Mouse (Mus musculus): Measurements from ENCODE around the gene Stx6. TPM values are rescaled to one million over a fixed set of nuclear protein-coding genes. Genes with fewer than 3 reads are reported as not detected.

Gene Stx6
- polyA plus RNA-seq, 1 experiment: 48.0 TPM

GRCm38 (mm10) chr1:155126716-155127115 is 31.8 kb upstream of the Stx6 start:
- Histone ChIP-seq H3K4me3 (ENCODE audit: insufficient read depth, low read length) (no peak overlapping the region), H3K4me1 (ENCODE audit: control insufficient read depth, insufficient read depth, low read length) (no peaks in the 10 kb centered on the region), H3K27ac (ENCODE audit: insufficient read depth, low read depth, low read length) (no peak overlapping the region)
- no peak for TF ChIP-seq POLR2A (IDR thresholded peaks at IDR 0.05; ENCODE audit: borderline replicate concordance, low read depth, low read length)
- TF ChIP-seq CTCF (IDR thresholded peaks at IDR 0.05; ENCODE audit: low read depth, low read length): no peak

- Histone ChIP-seq H3K27ac (ENCODE audit: insufficient read depth, low read depth, low read length) (no peak overlapping the region), H3K4me3 (ENCODE audit: insufficient read depth, low read length) (no peak overlapping the region)
- TF ChIP-seq CTCF (IDR thresholded peaks at IDR 0.05; ENCODE audit: low read depth, low read length): no peak
- TF ChIP-seq POLR2A (IDR thresholded peaks at IDR 0.05; ENCODE audit: borderline replicate concordance, low read depth, low read length): no peak
Measured at GRCm38 (mm10) chr1:155127429-155127934, 31.0 kb upstream of the Stx6 start.

GRCm38 (mm10) chr1:155134866-155135265 is 23.6 kb upstream of the Stx6 start:
- Histone ChIP-seq H3K4me1 (ENCODE audit: control insufficient read depth, insufficient read depth, low read length) (peaks cover 19% of the 10 kb centered on the region), H3K4me3 (ENCODE audit: insufficient read depth, low read length) (no peak overlapping the region), H3K27ac (ENCODE audit: insufficient read depth, low read depth, low read length) (no peak overlapping the region)
- TF ChIP-seq CTCF (IDR thresholded peaks at IDR 0.05; ENCODE audit: low read depth, low read length): no peak
- TF ChIP-seq POLR2A (IDR thresholded peaks at IDR 0.05; ENCODE audit: borderline replicate concordance, low read depth, low read length): no peak

More at GRCm38 (mm10) chr1:155127429-155127934, 31.0 kb upstream of the Stx6 start:
- no peaks in the 10 kb centered on the region for H3K4me1 ChIP-seq (ENCODE audit: control insufficient read depth, insufficient read depth, low read length)

- no peak overlapping the region for H3K4me3 ChIP-seq (ENCODE audit: insufficient read depth, low read length)
- no peak for TF ChIP-seq CTCF (IDR thresholded peaks at IDR 0.05; ENCODE audit: low read depth, low read length)
- H3K27ac ChIP-seq (ENCODE audit: insufficient read depth, low read depth, low read length): no peak overlapping the region
- peaks cover 16% of the 10 kb centered on the region for H3K4me1 ChIP-seq (ENCODE audit: control insufficient read depth, insufficient read depth, low read length)
Measured at GRCm38 (mm10) chr1:155138795-155139194, 19.7 kb upstream of the Stx6 start.

- TF ChIP-seq CTCF (IDR thresholded peaks at IDR 0.05; ENCODE audit: low read depth, low read length): no peak
- TF ChIP-seq POLR2A (IDR thresholded peaks at IDR 0.05; ENCODE audit: borderline replicate concordance, low read depth, low read length): no peak
- Histone ChIP-seq H3K27ac (ENCODE audit: insufficient read depth, low read depth, low read length) (no peak overlapping the region), H3K4me3 (ENCODE audit: insufficient read depth, low read length) (no peak overlapping the region), H3K4me1 (ENCODE audit: control insufficient read depth, insufficient read depth, low read length) (peaks cover 23% of the 10 kb centered on the region)
Measured at GRCm38 (mm10) chr1:155140076-155140475, 18.4 kb upstream of the Stx6 start.

GRCm38 (mm10) chr1:155145620-155146019 is 12.9 kb upstream of the Stx6 start:
- peak overlapping the region; percentile 78 for H3K27ac ChIP-seq (ENCODE audit: insufficient read depth, low read depth, low read length)
- H3K4me1 ChIP-seq (ENCODE audit: control insufficient read depth, insufficient read depth, low read length): peaks cover 17% of the 10 kb centered on the region
- peak overlapping the region; percentile 73 for H3K4me3 ChIP-seq (ENCODE audit: insufficient read depth, low read length)
- no peak for TF ChIP-seq POLR2A (IDR thresholded peaks at IDR 0.05; ENCODE audit: borderline replicate concordance, low read depth, low read length)
- TF ChIP-seq CTCF (IDR thresholded peaks at IDR 0.05; ENCODE audit: low read depth, low read length): no peak

GRCm38 (mm10) chr1:155146572-155146980 is 11.9 kb upstream of the Stx6 start, which contains the start of gene Mr1:
Gene Mr1, minus strand, starts transcription at chr1:155146814.
- peaks cover 17% of the 10 kb centered on the region for H3K4me1 ChIP-seq (ENCODE audit: control insufficient read depth, insufficient read depth, low read length)
- H3K4me3 ChIP-seq (ENCODE audit: insufficient read depth, low read length): peak within 1 kb of the TSS; percentile 73
- peak within 1 kb of the TSS; percentile 78 for H3K27ac ChIP-seq (ENCODE audit: insufficient read depth, low read depth, low read length)
- TF ChIP-seq CTCF (IDR thresholded peaks at IDR 0.05; ENCODE audit: low read depth, low read length) (no peak), POLR2A (IDR thresholded peaks at IDR 0.05; ENCODE audit: borderline replicate concordance, low read depth, low read length) (no peak)

- Histone ChIP-seq H3K4me3 (ENCODE audit: insufficient read depth, low read length) (no peak overlapping the region), H3K27ac (ENCODE audit: insufficient read depth, low read depth, low read length) (peak overlapping the region; percentile 48), H3K4me1 (ENCODE audit: control insufficient read depth, insufficient read depth, low read length) (peaks cover 17% of the 10 kb centered on the region)
- TF ChIP-seq POLR2A (IDR thresholded peaks at IDR 0.05; ENCODE audit: borderline replicate concordance, low read depth, low read length) (no peak), CTCF (IDR thresholded peaks at IDR 0.05; ENCODE audit: low read depth, low read length) (no peak)
Measured at GRCm38 (mm10) chr1:155147228-155147627, 11.3 kb upstream of the Stx6 start.

- Histone ChIP-seq H3K4me1 (ENCODE audit: control insufficient read depth, insufficient read depth, low read length) (peaks cover 20% of the 10 kb centered on the region), H3K4me3 (ENCODE audit: insufficient read depth, low read length) (no peak overlapping the region), H3K27ac (ENCODE audit: insufficient read depth, low read depth, low read length) (no peak overlapping the region)
- no peak for TF ChIP-seq POLR2A (IDR thresholded peaks at IDR 0.05; ENCODE audit: borderline replicate concordance, low read depth, low read length)
- no peak for TF ChIP-seq CTCF (IDR thresholded peaks at IDR 0.05; ENCODE audit: low read depth, low read length)
Measured at GRCm38 (mm10) chr1:155149403-155149802, 9.1 kb upstream of the Stx6 start.

GRCm38 (mm10) chr1:155150821-155151220 is 7.7 kb upstream of the Stx6 start:
- TF ChIP-seq CTCF (IDR thresholded peaks at IDR 0.05; ENCODE audit: low read depth, low read length) (no peak), POLR2A (IDR thresholded peaks at IDR 0.05; ENCODE audit: borderline replicate concordance, low read depth, low read length) (no peak)
- peaks cover 20% of the 10 kb centered on the region for H3K4me1 ChIP-seq (ENCODE audit: control insufficient read depth, insufficient read depth, low read length)
- no peak overlapping the region for H3K27ac ChIP-seq (ENCODE audit: insufficient read depth, low read depth, low read length)
- H3K4me3 ChIP-seq (ENCODE audit: insufficient read depth, low read length): no peak overlapping the region

GRCm38 (mm10) chr1:155153906-155154305 is 4.6 kb upstream of the Stx6 start:
- peaks cover 18% of the 10 kb centered on the region for H3K4me1 ChIP-seq (ENCODE audit: control insufficient read depth, insufficient read depth, low read length)
- TF ChIP-seq POLR2A (IDR thresholded peaks at IDR 0.05; ENCODE audit: borderline replicate concordance, low read depth, low read length) (no peak), CTCF (IDR thresholded peaks at IDR 0.05; ENCODE audit: low read depth, low read length) (no peak)
- no peak overlapping the region for H3K4me3 ChIP-seq (ENCODE audit: insufficient read depth, low read length)
- H3K27ac ChIP-seq (ENCODE audit: insufficient read depth, low read depth, low read length): no peak overlapping the region

Measured in bone marrow macrophage, adult 2 months (primary cell).